Mouse (Mus musculus): ENCODE measurements around the gene Noct.

DNA sequence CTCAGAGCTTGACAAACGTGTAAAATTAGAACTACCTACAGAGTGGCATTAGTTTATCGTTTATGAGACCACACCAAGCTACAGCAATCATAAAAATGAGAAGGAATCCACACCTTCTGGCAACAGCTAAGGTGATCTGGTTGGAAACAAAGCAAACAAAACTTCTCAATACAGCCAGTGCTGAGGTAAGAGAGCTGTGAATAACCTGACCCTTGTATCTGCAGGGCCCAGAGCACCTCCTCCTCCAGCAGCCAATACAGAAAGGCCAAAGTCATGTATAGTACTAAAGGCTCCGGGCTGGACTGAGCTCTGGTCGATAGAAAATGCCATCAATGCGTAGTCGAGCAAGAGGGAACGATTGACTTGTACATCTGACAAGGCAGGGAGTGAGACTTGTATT lies 23.4 kb upstream of the Noct start:
- no peak for TF ChIP-seq CTCF (IDR thresholded peaks at IDR 0.05; ENCODE audit: extremely low read depth, insufficient read depth, insufficient read length, insufficient replicate concordance)
- no peak for TF ChIP-seq POLR2A (IDR thresholded peaks at IDR 0.05; ENCODE audit: low read depth, low read length)
